Mouse (Mus musculus) spleen, embryonic (tissue): ENCODE data around the gene Gm21117.
"Not testable (repeated sequence)": the region's sequence is repeated elsewhere in the genome, so short reads cannot be mapped to it uniquely, and the experiment has no call there.

Experiments
- CTCF ChIA-PET: fragments of 350-600 bp; sonication (Branson Sonifier 250); formaldehyde crosslinking; loops from one replicate; lab custom pipeline; 2022; lab: Charles Lee

Gm21117 gene

DNA sequence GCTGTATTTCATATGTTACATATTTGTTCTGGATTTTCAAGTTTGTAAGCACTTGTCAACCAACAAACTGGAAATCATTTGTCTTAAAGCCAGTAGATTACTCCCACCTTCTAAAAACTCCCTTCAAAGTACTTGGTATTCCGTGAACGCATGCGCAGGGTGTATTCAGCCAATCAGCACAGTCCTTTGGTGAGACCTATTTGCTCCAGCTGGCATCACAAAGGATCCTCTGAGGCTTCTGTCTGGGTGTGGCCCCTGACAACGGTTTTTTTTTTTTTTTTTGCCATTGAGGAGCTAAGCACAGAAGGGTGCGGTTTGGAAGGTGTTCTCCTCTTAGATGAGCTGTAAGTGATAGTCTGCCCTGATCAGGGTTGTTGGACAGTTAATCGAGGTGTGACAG is at the start of gene Gm21117:
TSS of gene Gm21117 (plus strand) at position 301 of the 400 bp plus-strand sequence.
- CTCF ChIA-PET: not testable (repeated sequence)
